Mouse (Mus musculus): ENCODE data around the gene Olfr275. TPM values are rescaled to one million over a fixed set of nuclear protein-coding genes. Genes with fewer than 3 reads are reported as not detected.

Olfr275 gene
- polyA plus RNA-seq, 1 experiment from 2014 or later, result not detected

- Histone ChIP-seq H3K9me3 (replicated peaks; ENCODE audit: control insufficient read depth, low read length) (no peaks in the 10 kb centered on the region), H3K9ac (ENCODE audit: low read length) (no peak within 1 kb of the TSS), H3K27me3 (ENCODE audit: control insufficient read depth, insufficient read depth, low read length) (no peaks in the 10 kb centered on the region), H3K4me2 (ENCODE audit: low read depth, low read length) (no peak within 1 kb of the TSS), H3K27ac (ENCODE audit: low read length) (no peak within 1 kb of the TSS), H3K36me3 (ENCODE audit: control insufficient read depth, insufficient read depth, low read length) (no peaks in the 10 kb centered on the region), H3K4me1 (ENCODE audit: control insufficient read depth, insufficient read depth, low read length) (no peaks in the 10 kb centered on the region), H3K4me3 (replicated peaks; ENCODE audit: low read length) (no peak within 1 kb of the TSS)
- WGBS, result 62% methylated on average over 1 of the region's 1 CpGs
- no peak for ATAC-seq (ENCODE audit: insufficient read depth, low FRiP score)
Measured at GRCm38 (mm10) chr4:52859136-52859535, 44.7 kb downstream of the Olfr275 start, which contains the start of gene Olfr273. Gene Olfr273 (minus strand): TSS chr4:52859236.

- no peak for ATAC-seq (ENCODE audit: insufficient read depth, low FRiP score)
- WGBS, result 92% methylated on average over 9 of the region's 9 CpGs
- no peaks in the 10 kb centered on the region for H3K36me3 ChIP-seq (ENCODE audit: control insufficient read depth, insufficient read depth, low read length)
Measured at GRCm38 (mm10) chr4:52864156-52864555, 49.8 kb downstream of the Olfr275 start.

More at GRCm38 (mm10) chr4:52864156-52864555, 49.8 kb downstream of the Olfr275 start:
- no peak overlapping the region for H3K4me3 ChIP-seq (replicated peaks; ENCODE audit: low read length)
- no peak overlapping the region for H3K9ac ChIP-seq (ENCODE audit: low read length)
- no peaks in the 10 kb centered on the region for H3K4me1 ChIP-seq (ENCODE audit: control insufficient read depth, insufficient read depth, low read length)
- no peak overlapping the region for H3K27ac ChIP-seq (ENCODE audit: low read length)
- no peaks in the 10 kb centered on the region for H3K27me3 ChIP-seq (ENCODE audit: control insufficient read depth, insufficient read depth, low read length)
- H3K9me3 ChIP-seq (replicated peaks; ENCODE audit: control insufficient read depth, low read length), result no peaks in the 10 kb centered on the region
- H3K4me2 ChIP-seq (ENCODE audit: low read depth, low read length), result no peak overlapping the region

Other genes starting within 250 kb of the Olfr275 start
- gene Toporsl, start 218.3 kb upstream of the Olfr275 start, polyA plus RNA-seq (2015; fragmentation: Nextera tagmentation; extraction: Ambion mirVana), result not detected in 2 replicates
- gene Olfr273, start 44.6 kb downstream of the Olfr275 start, polyA plus RNA-seq (2015; fragmentation: Nextera tagmentation; extraction: Ambion mirVana), result not detected in 2 replicates
- not detected in 2 replicates for gene Olfr272, start 104.6 kb downstream of the Olfr275 start, polyA plus RNA-seq (2015; fragmentation: Nextera tagmentation; extraction: Ambion mirVana)
- gene Olfr270, start 149.9 kb downstream of the Olfr275 start, polyA plus RNA-seq (2015; fragmentation: Nextera tagmentation; extraction: Ambion mirVana), result not detected in 2 replicates
- gene Nipsnap3a, start 174.7 kb downstream of the Olfr275 start, polyA plus RNA-seq (2015; fragmentation: Nextera tagmentation; extraction: Ambion mirVana), result not detected in 2 replicates
- gene Nipsnap3b, start 197.3 kb downstream of the Olfr275 start, polyA plus RNA-seq (2015; fragmentation: Nextera tagmentation; extraction: Ambion mirVana), result 86.9 and 93.0 TPM in 2 replicates